Mouse (Mus musculus) myocyte (in vitro differentiated cells): ENCODE data around the gene Radil.

Experiments used
- CEBPB ChIP-seq: IDR thresholded peaks from 2 replicates; pipeline ENCODE4 v1.6.1; 2011; ENCODE audit warnings: mild to moderate bottlenecking, moderate library complexity; ENCODE audit not compliant: poor library complexity, insufficient read depth, severe bottlenecking
- E2F4 ChIP-seq: IDR thresholded peaks from one replicate; pipeline ENCODE4 v1.6.1; 2011; ENCODE audit warnings: mild to moderate bottlenecking, control low read depth, moderate library complexity; ENCODE audit not compliant: insufficient read depth
- MAX ChIP-seq: IDR thresholded peaks from one replicate; pipeline ENCODE4 v1.6.1; 2011; ENCODE audit warnings: low read depth, mild to moderate bottlenecking, control low read depth
- MYOG ChIP-seq, 3 experiments: IDR thresholded peaks; one replicate each; pipeline ENCODE4 v1.6.1; 2011; ENCODE audit warnings: control low read depth in 2 of 3, low read depth in 2 of 3, mild to moderate bottlenecking in 2 of 3; ENCODE audit not compliant: insufficient read length in 2 of 3, control insufficient read depth in 1 of 3, insufficient read depth in 1 of 3
- POLR2A ChIP-seq: IDR thresholded peaks from one replicate; pipeline ENCODE4 v1.6.1; 2011; ENCODE audit warnings: low read depth, mild to moderate bottlenecking, control low read depth, moderate library complexity; ENCODE audit not compliant: insufficient read length
- POLR2AphosphoS2 ChIP-seq: IDR thresholded peaks from one replicate; pipeline ENCODE4 v1.6.1; 2011; ENCODE audit warnings: low read depth, control low read depth; ENCODE audit not compliant: insufficient read length
- SRF ChIP-seq: IDR thresholded peaks from one replicate; pipeline ENCODE4 v1.6.1; 2011; ENCODE audit warnings: low read depth; ENCODE audit not compliant: control insufficient read depth, insufficient read length
- TCF12 ChIP-seq: IDR thresholded peaks from one replicate; pipeline ENCODE4 v1.6.1; 2011; ENCODE audit warnings: mild to moderate bottlenecking, control low read depth; ENCODE audit not compliant: poor library complexity, insufficient read depth, severe bottlenecking
- USF1 ChIP-seq: IDR thresholded peaks from one replicate; pipeline ENCODE4 v1.6.1; 2011; ENCODE audit warnings: low read depth, mild to moderate bottlenecking, control low read depth, moderate library complexity

- TF ChIP-seq POLR2A (no peak), MAX (no peak), SRF (no peak), USF1 (no peak), E2F4 (no peak), CEBPB (no peak), MYOG (IDR thresholded peaks at IDR 0.05; ENCODE audit: control insufficient read depth in 1 of 3, insufficient read depth in 1 of 3, insufficient read length in 2 of 3, low read depth in 2 of 3) (no peak), POLR2AphosphoS2 (no peak), TCF12 (no peak)
These were observed 99.1 kb downstream of the Radil start for GRCm38 (mm10) chr5:142451759-142452158.
